Mouse (Mus musculus) embryonic facial prominence, embryonic 11.5 days (tissue): ENCODE results near the gene Vps35l. TPM values are rescaled to one million over a fixed set of nuclear protein-coding genes. Genes with fewer than 3 reads are reported as not detected.

Experiments
- ATAC-seq: fragments of 200-750 bp; cut with Nextera tagmentation; replicated peaks from 2 replicates; pipeline ENCODE4 v1.8.0; 2017; ENCODE audit warnings: low read depth; ENCODE audit not compliant: insufficient number of reproducible peaks, low FRiP score, low TSS enrichment
- DNase-seq: peaks from one replicate; pipeline ENCODE4 v3.0.0-alpha.2; 2015; ENCODE audit warnings: low spot score
- H3K27ac ChIP-seq: fragments of 300-500 bp; sonication (generic); replicated peaks from 2 replicates; pipeline ENCODE4 v1.5.1; 2014; ENCODE audit warnings: mild to moderate bottlenecking, low read depth, low read length, control low read depth
- H3K27me3 ChIP-seq: fragments of 300-500 bp; sonication (generic); 2 replicates; pipeline ENCODE4 v1.6.1; 2014; ENCODE audit warnings: mild to moderate bottlenecking, low read length, moderate library complexity, mixed read lengths; ENCODE audit not compliant: control insufficient read depth, insufficient read depth
- H3K36me3 ChIP-seq: fragments of 300-500 bp; sonication (generic); replicated peaks from 2 replicates; pipeline ENCODE4 v1.6.1; 2014; ENCODE audit warnings: low read depth, mild to moderate bottlenecking, low read length, moderate library complexity, mixed read lengths; ENCODE audit not compliant: control insufficient read depth, insufficient read depth
- H3K4me1 ChIP-seq: fragments of 300-500 bp; sonication (generic); 2 replicates; pipeline ENCODE4 v1.6.1; 2014; ENCODE audit warnings: low read length, mixed read lengths; ENCODE audit not compliant: control insufficient read depth, insufficient read depth
- H3K4me2 ChIP-seq: fragments of 300-500 bp; sonication (generic); 2 replicates; pipeline ENCODE4 v1.6.1; 2014; ENCODE audit warnings: low read depth, mild to moderate bottlenecking, control low read depth, low read length, moderate library complexity
- H3K4me3 ChIP-seq: fragments of 300-500 bp; sonication (generic); 2 replicates; pipeline ENCODE4 v1.5.1; 2014; ENCODE audit warnings: low read depth, low read length, control low read depth
- H3K9ac ChIP-seq: fragments of 300-500 bp; sonication (generic); replicated peaks from 2 replicates; pipeline ENCODE4 v1.6.1; 2014; ENCODE audit warnings: mild to moderate bottlenecking, control low read depth, low read length
- H3K9me3 ChIP-seq: fragments of 300-500 bp; sonication (generic); replicated peaks from 2 replicates; pipeline ENCODE4 v1.6.1; 2016; ENCODE audit warnings: mild to moderate bottlenecking, low read length, inconsistent platforms, mixed read lengths; ENCODE audit not compliant: control insufficient read depth
- WGBS: fragments of 180-500 bp; shearing (Covaris S2); extraction: QIAGEN DNeasy Blood & Tissue Kit; methylation state at CpG from one replicate; pipeline ENCODE4 v1.1.7; 2014; 5-methylcytosine and 5-hydroxymethylcytosine counted together
- polyA plus RNA-seq: library from polyadenylated mRNA; unstranded; fragments of >200 nt; fragmentation: Nextera tagmentation; extraction: Ambion mirVana; gene quantifications from 2 replicates; pipeline ENCODE4 v1.2.1, GENCODE M21; 2014

Vps35l gene
- polyA plus RNA-seq, 1 experiment from 2014 or later: 79.5 TPM

GRCm38 (mm10) chr7:118798105-118798570 lies 58.1 kb downstream of the Vps35l start:
- Histone ChIP-seq H3K9me3 (no peaks in the 10 kb centered on the region), H3K4me2 (no peak overlapping the region), H3K36me3 (no peaks in the 10 kb centered on the region; the same call in none of the 2 replicates), H3K4me1 (no peaks in the 10 kb centered on the region), H3K27me3 (no peaks in the 10 kb centered on the region), H3K9ac (no peak overlapping the region), H3K4me3 (no peak overlapping the region), H3K27ac (no peak overlapping the region)
- 87% methylated on average over 6 of the region's 6 CpGs for WGBS
- DNase-seq: no peak
- ATAC-seq: no peak

- no peak for ATAC-seq
- H3K4me1 ChIP-seq: no peaks in the 10 kb centered on the region
- H3K9ac ChIP-seq: no peak overlapping the region
- H3K27ac ChIP-seq: no peak overlapping the region
- H3K9me3 ChIP-seq: no peaks in the 10 kb centered on the region
- H3K36me3 ChIP-seq: no peaks in the 10 kb centered on the region; the same call in 1 of the 2 replicates
- 88% methylated on average over 15 of the region's 15 CpGs for WGBS
- H3K4me2 ChIP-seq: no peak overlapping the region
- DNase-seq: no peak
- no peaks in the 10 kb centered on the region for H3K27me3 ChIP-seq
- H3K4me3 ChIP-seq: no peak overlapping the region
Measured at GRCm38 (mm10) chr7:118800112-118800734, 60.2 kb downstream of the Vps35l start.

GRCm38 (mm10) chr7:118801791-118802190 lies 61.8 kb downstream of the Vps35l start:
- H3K4me1 ChIP-seq: no peaks in the 10 kb centered on the region
- no peak overlapping the region for H3K4me2 ChIP-seq
- H3K9ac ChIP-seq: no peak overlapping the region
- no peak overlapping the region for H3K4me3 ChIP-seq
- H3K9me3 ChIP-seq: no peaks in the 10 kb centered on the region
- DNase-seq: no peak
- H3K36me3 ChIP-seq: no peaks in the 10 kb centered on the region; the same call in 1 of the 2 replicates
- H3K27me3 ChIP-seq: no peaks in the 10 kb centered on the region
- H3K27ac ChIP-seq: no peak overlapping the region
- 96% methylated on average over 3 of the region's 3 CpGs for WGBS
- ATAC-seq: no peak

- Histone ChIP-seq H3K27me3 (no peaks in the 10 kb centered on the region), H3K4me3 (no peak overlapping the region), H3K36me3 (no peaks in the 10 kb centered on the region; the same call in 1 of the 2 replicates), H3K4me2 (no peak overlapping the region), H3K27ac (no peak overlapping the region), H3K9me3 (no peaks in the 10 kb centered on the region), H3K9ac (no peak overlapping the region), H3K4me1 (no peaks in the 10 kb centered on the region)
- ATAC-seq (no peak), DNase-seq (no peak)
- 91% methylated on average over 8 of the region's 8 CpGs for WGBS
Measured at GRCm38 (mm10) chr7:118803425-118803824, 63.4 kb downstream of the Vps35l start.

- Histone ChIP-seq H3K9ac (no peak overlapping the region), H3K27ac (no peak overlapping the region), H3K4me2 (no peak overlapping the region), H3K36me3 (no peaks in the 10 kb centered on the region; the same call in 1 of the 2 replicates), H3K4me3 (no peak overlapping the region), H3K4me1 (no peaks in the 10 kb centered on the region), H3K27me3 (no peaks in the 10 kb centered on the region), H3K9me3 (no peaks in the 10 kb centered on the region)
- ATAC-seq (no peak), DNase-seq (no peak)
- WGBS: 73% methylated on average over 16 of the region's 16 CpGs
Measured at GRCm38 (mm10) chr7:118806631-118807411, 66.8 kb downstream of the Vps35l start.

- Histone ChIP-seq H3K4me3 (no peak overlapping the region), H3K9me3 (no peaks in the 10 kb centered on the region), H3K27ac (no peak overlapping the region), H3K4me1 (no peaks in the 10 kb centered on the region), H3K9ac (no peak overlapping the region), H3K36me3 (no peaks in the 10 kb centered on the region; the same call in 1 of the 2 replicates), H3K4me2 (no peak overlapping the region), H3K27me3 (no peaks in the 10 kb centered on the region)
- ATAC-seq (no peak), DNase-seq (no peak)
- 92% methylated on average over 8 of the region's 8 CpGs for WGBS
Measured at GRCm38 (mm10) chr7:118807899-118808298, 67.9 kb downstream of the Vps35l start.

GRCm38 (mm10) chr7:118811407-118812106 lies 71.5 kb downstream of the Vps35l start:
- H3K4me1 ChIP-seq: no peaks in the 10 kb centered on the region
- H3K9ac ChIP-seq: no peak overlapping the region
- ATAC-seq (no peak), DNase-seq (no peak)
- H3K4me2 ChIP-seq: no peak overlapping the region
- no peaks in the 10 kb centered on the region for H3K27me3 ChIP-seq
- no peaks in the 10 kb centered on the region for H3K9me3 ChIP-seq
- H3K36me3 ChIP-seq: no peaks in the 10 kb centered on the region; the same call in none of the 2 replicates
- H3K27ac ChIP-seq: no peak overlapping the region
- 85% methylated on average over 12 of the region's 12 CpGs for WGBS
- no peak overlapping the region for H3K4me3 ChIP-seq
